Mouse (Mus musculus) lung, embryonic 16.5 days (tissue): ENCODE data around the gene Gas2l1. TPM values are rescaled to one million over a fixed set of nuclear protein-coding genes. Genes with fewer than 3 reads are reported as not detected.

Experiments
- ATAC-seq: fragments of 200-750 bp; cut with Nextera tagmentation; 2 replicates; pipeline ENCODE4 v1.8.0; 2017; ENCODE audit warnings: low read depth, mild to moderate bottlenecking, moderate library complexity
- H3K27ac ChIP-seq: fragments of 300-500 bp; sonication (generic); 2 replicates; pipeline ENCODE4 v1.5.1; 2014; ENCODE audit warnings: mild to moderate bottlenecking, control low read depth, low read length
- H3K27me3 ChIP-seq: fragments of 300-500 bp; sonication (generic); 2 replicates; pipeline ENCODE4 v1.6.1; 2014; ENCODE audit warnings: low read depth, low read length, mixed read lengths; ENCODE audit not compliant: control insufficient read depth, insufficient read depth
- H3K36me3 ChIP-seq: fragments of 300-500 bp; sonication (generic); 2 replicates; pipeline ENCODE4 v1.6.1; 2014; ENCODE audit warnings: low read length; ENCODE audit not compliant: control insufficient read depth, insufficient read depth
- H3K4me1 ChIP-seq: fragments of 300-500 bp; sonication (generic); replicated peaks from 2 replicates; pipeline ENCODE4 v1.6.1; 2014; ENCODE audit warnings: low read length, mixed read lengths; ENCODE audit not compliant: control insufficient read depth, insufficient read depth
- H3K4me2 ChIP-seq: fragments of 300-500 bp; sonication (generic); 2 replicates; pipeline ENCODE4 v1.6.1; 2014; ENCODE audit warnings: low read depth, low read length, control low read depth
- H3K4me3 ChIP-seq: fragments of 300-500 bp; sonication (generic); 2 replicates; pipeline ENCODE4 v1.5.1; 2014; ENCODE audit warnings: mild to moderate bottlenecking, low read length, control low read depth
- H3K9ac ChIP-seq: fragments of 300-500 bp; sonication (generic); 2 replicates; pipeline ENCODE4 v1.6.1; 2014; ENCODE audit warnings: low read length, control low read depth
- H3K9me3 ChIP-seq: fragments of 300-500 bp; sonication (generic); 2 replicates; pipeline ENCODE4 v1.6.1; 2016; ENCODE audit warnings: low read length; ENCODE audit not compliant: control insufficient read depth
- WGBS: fragments of 180-500 bp; shearing (Covaris S2); extraction: QIAGEN DNeasy Blood & Tissue Kit; methylation state at CpG from one replicate; pipeline ENCODE4 v1.1.7; 2014; 5-methylcytosine and 5-hydroxymethylcytosine counted together
- polyA plus RNA-seq: library from polyadenylated mRNA; unstranded; fragments of >200 nt; fragmentation: Nextera tagmentation; extraction: Ambion mirVana; gene quantifications from 2 replicates; pipeline ENCODE4 v1.2.1, GENCODE M21; 2015

Gas2l1 gene
- polyA plus RNA-seq, 1 experiment from 2014 or later, result 18.6 TPM

DNA sequence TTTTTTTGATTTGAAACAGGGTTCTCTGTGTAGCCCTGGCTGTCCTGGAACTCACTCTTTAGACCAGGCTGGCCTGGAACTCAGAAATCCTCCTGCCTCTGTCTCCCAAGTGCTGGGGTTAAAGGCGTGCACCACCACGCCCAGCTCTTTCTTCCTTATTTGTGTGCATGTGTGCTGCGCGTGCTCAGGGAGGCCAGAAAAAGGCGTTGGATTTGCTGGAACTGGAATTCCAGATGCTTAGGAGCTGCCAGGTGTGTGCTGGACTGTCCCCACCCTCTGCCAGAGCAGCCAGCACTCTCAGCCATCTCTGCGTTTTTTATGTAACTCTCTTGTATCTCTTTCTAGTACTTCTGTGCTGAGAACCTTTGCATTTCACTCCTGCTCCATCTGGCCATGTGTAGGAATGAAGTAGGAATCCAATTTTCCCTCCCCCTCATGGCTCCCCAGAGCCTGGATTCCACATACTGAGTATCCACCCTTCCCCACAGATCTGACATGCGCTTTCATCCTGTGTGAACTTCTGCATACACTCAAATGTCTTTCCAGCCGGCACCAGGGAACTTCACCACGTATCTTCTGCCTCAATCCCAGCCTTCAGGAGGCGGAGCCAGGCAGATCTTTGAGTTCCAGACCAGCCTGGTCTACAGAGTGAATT is 12.8 kb downstream of the Gas2l1 start:
- no peak overlapping the region for H3K27ac ChIP-seq
- no peak for ATAC-seq
- H3K36me3 ChIP-seq, result no peaks in the 10 kb centered on the region
- peaks cover 17% of the 10 kb centered on the region for H3K27me3 ChIP-seq
- H3K4me3 ChIP-seq, result no peak overlapping the region
- no peaks in the 10 kb centered on the region for H3K9me3 ChIP-seq
- H3K4me1 ChIP-seq, result no peaks in the 10 kb centered on the region
- no peak overlapping the region for H3K9ac ChIP-seq
- H3K4me2 ChIP-seq, result no peak overlapping the region
- 62% methylated on average over 10 of the region's 10 CpGs for WGBS

DNA sequence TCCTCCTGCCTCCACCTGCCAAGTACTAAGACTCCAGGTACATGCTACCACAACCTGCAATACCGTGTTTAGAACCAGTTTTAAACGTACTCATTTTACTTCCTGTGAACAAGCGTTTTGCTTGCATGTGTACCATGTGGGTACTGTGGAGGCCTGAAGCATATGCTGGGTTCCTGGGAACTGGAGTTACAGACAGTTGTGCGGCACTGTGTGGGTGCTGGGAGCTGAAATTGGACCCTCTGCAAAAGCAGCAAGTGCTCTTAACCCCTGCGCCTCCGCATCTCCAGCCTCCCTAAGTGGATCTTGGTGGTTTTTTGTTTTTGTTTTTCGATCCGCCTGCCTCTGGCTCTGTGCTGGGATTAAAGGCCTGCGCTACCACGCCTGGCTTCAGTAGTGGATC is 13.5 kb downstream of the Gas2l1 start:
- Histone ChIP-seq H3K9me3 (no peaks in the 10 kb centered on the region), H3K4me1 (no peaks in the 10 kb centered on the region), H3K36me3 (no peaks in the 10 kb centered on the region), H3K4me2 (no peak overlapping the region), H3K27me3 (peaks cover 10% of the 10 kb centered on the region), H3K27ac (no peak overlapping the region), H3K9ac (no peak overlapping the region), H3K4me3 (no peak overlapping the region)
- 76% methylated on average over 10 of the region's 10 CpGs for WGBS
- ATAC-seq, result no peak

- peaks cover 2% of the 10 kb centered on the region; the same call in 1 of the 2 replicates for H3K36me3 ChIP-seq
- no peak overlapping the region for H3K9ac ChIP-seq
- WGBS, result 40% methylated on average over 12 of the region's 12 CpGs
These were observed 18.7 kb downstream of the Gas2l1 start for GRCm38 (mm10) chr11:5046321-5046926.

DNA sequence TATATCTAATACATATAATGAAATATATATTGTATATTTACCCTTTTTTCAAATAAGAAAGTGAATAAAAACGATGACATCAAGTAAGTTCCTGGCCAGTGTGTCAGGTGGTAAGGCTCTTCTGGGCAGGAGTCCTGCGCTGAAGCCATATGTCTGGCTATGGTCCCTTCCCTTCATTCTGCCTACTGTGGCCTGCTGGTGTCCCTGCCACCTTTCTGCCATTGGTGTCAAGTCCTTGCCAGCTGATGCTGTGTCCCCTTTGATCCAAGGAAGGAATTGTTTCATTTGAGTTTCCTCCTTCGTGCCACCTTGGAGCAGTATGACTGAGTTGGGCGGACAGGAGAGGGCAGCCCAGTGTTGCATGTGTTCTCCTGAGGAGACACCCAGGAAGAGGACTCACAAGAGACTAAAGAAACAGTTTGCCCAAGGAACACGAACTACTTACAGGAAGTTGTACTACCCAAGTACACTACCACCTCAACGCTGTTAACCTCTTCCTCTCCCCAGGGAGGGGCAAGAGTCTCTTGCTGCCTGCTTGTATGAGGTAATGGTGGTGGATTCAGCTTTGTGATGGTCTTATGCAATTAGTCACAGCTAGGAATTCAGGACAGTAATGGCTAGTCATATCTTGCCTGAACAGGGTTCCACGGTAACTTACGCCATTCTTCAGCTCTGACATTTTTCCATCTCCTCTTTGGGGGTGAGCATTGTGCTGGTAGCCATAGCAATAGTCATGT is 22.3 kb downstream of the Gas2l1 start:
- no peak for ATAC-seq
- Histone ChIP-seq H3K36me3 (peaks cover 12% of the 10 kb centered on the region; the same call in 1 of the 2 replicates), H3K9me3 (no peaks in the 10 kb centered on the region), H3K27me3 (no peaks in the 10 kb centered on the region), H3K9ac (no peak overlapping the region), H3K27ac (no peak overlapping the region), H3K4me3 (no peak overlapping the region), H3K4me2 (no peak overlapping the region), H3K4me1 (no peaks in the 10 kb centered on the region)
- 81% methylated on average over 8 of the region's 8 CpGs for WGBS

More at GRCm38 (mm10) chr11:5046321-5046926, 18.7 kb downstream of the Gas2l1 start:
- ATAC-seq, result no peak
- Histone ChIP-seq H3K4me3 (no peak overlapping the region), H3K4me1 (no peaks in the 10 kb centered on the region), H3K4me2 (no peak overlapping the region), H3K27ac (no peak overlapping the region), H3K9me3 (no peaks in the 10 kb centered on the region), H3K27me3 (no peaks in the 10 kb centered on the region)

DNA sequence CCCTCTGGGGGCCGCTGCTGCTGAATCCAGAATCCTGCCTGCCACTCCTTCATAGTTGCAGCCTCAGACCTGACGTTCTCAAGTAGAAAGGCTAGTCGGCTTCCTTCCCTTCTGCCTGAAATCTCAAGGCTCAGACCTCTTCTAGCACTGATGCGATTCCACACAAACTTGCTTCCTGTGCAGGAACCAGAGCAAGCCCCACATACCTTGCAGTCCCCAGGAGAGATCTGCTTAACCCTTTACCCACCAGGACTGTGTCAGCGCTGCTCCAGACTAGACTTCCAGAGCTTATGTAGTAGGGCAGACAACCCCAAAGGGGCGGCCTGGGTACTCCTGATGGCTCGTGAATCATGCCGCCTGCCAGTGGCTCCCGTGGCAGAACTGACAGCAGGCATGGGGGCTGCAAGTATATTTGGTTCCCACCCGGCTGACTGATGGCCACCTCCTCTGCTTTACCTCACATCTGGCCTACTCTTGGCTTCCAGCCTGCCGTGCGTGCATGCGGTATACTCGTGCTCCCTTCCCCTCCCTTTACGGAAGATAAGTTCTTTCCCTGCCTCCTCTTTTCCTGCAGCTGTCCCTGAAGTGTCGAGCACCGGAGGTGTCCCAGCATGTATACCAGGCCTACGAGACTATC is 23.9 kb downstream of the Gas2l1 start:
- no peak overlapping the region for H3K9ac ChIP-seq
- no peaks in the 10 kb centered on the region for H3K4me1 ChIP-seq
- H3K9me3 ChIP-seq, result no peaks in the 10 kb centered on the region
- no peak overlapping the region for H3K4me3 ChIP-seq
- WGBS, result 64% methylated on average over 18 of the region's 18 CpGs
- H3K36me3 ChIP-seq, result peaks cover 17% of the 10 kb centered on the region; the same call in 1 of the 2 replicates
- H3K27ac ChIP-seq, result no peak overlapping the region
- H3K27me3 ChIP-seq, result no peaks in the 10 kb centered on the region
- H3K4me2 ChIP-seq, result no peak overlapping the region
- no peak for ATAC-seq

- no peaks in the 10 kb centered on the region for H3K27me3 ChIP-seq
- WGBS, result 89% methylated on average over 5 of the region's 5 CpGs
- no peak overlapping the region for H3K4me2 ChIP-seq
- no peak overlapping the region for H3K4me3 ChIP-seq
- H3K4me1 ChIP-seq, result no peaks in the 10 kb centered on the region
- no peak overlapping the region for H3K27ac ChIP-seq
- H3K36me3 ChIP-seq, result peaks cover 19% of the 10 kb centered on the region
- no peaks in the 10 kb centered on the region for H3K9me3 ChIP-seq
- H3K9ac ChIP-seq, result no peak overlapping the region
- ATAC-seq, result no peak
These were observed 24.5 kb downstream of the Gas2l1 start for GRCm38 (mm10) chr11:5040585-5040984.

GRCm38 (mm10) chr11:5037146-5037854 is 27.8 kb downstream of the Gas2l1 start:
- Histone ChIP-seq H3K4me1 (no peaks in the 10 kb centered on the region), H3K36me3 (peaks cover 25% of the 10 kb centered on the region), H3K4me2 (no peak overlapping the region), H3K9ac (no peak overlapping the region), H3K4me3 (no peak overlapping the region), H3K27ac (no peak overlapping the region), H3K9me3 (no peaks in the 10 kb centered on the region), H3K27me3 (no peaks in the 10 kb centered on the region)
- ATAC-seq, result no peak
- WGBS, result 72% methylated on average over 8 of the region's 8 CpGs

GRCm38 (mm10) chr11:5035421-5035820 is 29.7 kb downstream of the Gas2l1 start:
- WGBS, result 88% methylated on average over 4 of the region's 4 CpGs
- H3K27ac ChIP-seq, result no peak overlapping the region
- ATAC-seq, result no peak

More at GRCm38 (mm10) chr11:5035421-5035820, 29.7 kb downstream of the Gas2l1 start:
- H3K4me1 ChIP-seq, result no peaks in the 10 kb centered on the region
- no peaks in the 10 kb centered on the region for H3K27me3 ChIP-seq
- no peak overlapping the region for H3K9ac ChIP-seq
- H3K36me3 ChIP-seq, result peaks cover 22% of the 10 kb centered on the region
- H3K4me2 ChIP-seq, result no peak overlapping the region
- no peaks in the 10 kb centered on the region for H3K9me3 ChIP-seq
- no peak overlapping the region for H3K4me3 ChIP-seq
